Mouse (Mus musculus) ES-E14 (cell line): ENCODE measurements around the gene Cda. TPM values are rescaled to one million over a fixed set of nuclear protein-coding genes. Genes with fewer than 3 reads are reported as not detected.

Experiments used
- DNase-seq: peaks from one replicate; pipeline ENCODE4 v3.0.0-alpha.2; 2013; ENCODE audit warnings: low read depth, low spot score
- H3K27ac ChIP-seq: 2 replicates; pipeline ENCODE4 v1.5.1; 2012; ENCODE audit warnings: low read depth, mild to moderate bottlenecking, low read length, moderate library complexity, mixed read lengths; ENCODE audit not compliant: poor library complexity, insufficient read depth, severe bottlenecking
- H3K36me3 ChIP-seq: 2 replicates; pipeline ENCODE4 v1.6.1; 2012; ENCODE audit warnings: mild to moderate bottlenecking, low read length, moderate library complexity, mixed read lengths; ENCODE audit not compliant: control insufficient read depth, poor library complexity, insufficient read depth, severe bottlenecking
- H3K4me1 ChIP-seq, 2 experiments: fragments of 150-350 bp in 1 of 2; sonication (generic) in 1 of 2; 2 replicates each; pipeline ENCODE4 v1.6.1; 2012; ENCODE audit warnings: low read length in 2 of 2, mild to moderate bottlenecking in 1 of 2, mixed read lengths in 1 of 2; ENCODE audit not compliant: control insufficient read depth in 2 of 2, insufficient read depth in 2 of 2, poor library complexity in 1 of 2
- H3K4me3 ChIP-seq, 2 experiments: fragments of 150-350 bp in 1 of 2; sonication (generic) in 1 of 2; 2 replicates each; pipeline ENCODE4 v1.5.1; 2012; ENCODE audit warnings: low read length in 2 of 2, low read depth in 1 of 2, mild to moderate bottlenecking in 1 of 2, mixed read lengths in 1 of 2; ENCODE audit not compliant: insufficient read depth in 1 of 2, poor library complexity in 1 of 2, severe bottlenecking in 1 of 2
- H3K9ac ChIP-seq: 2 replicates; pipeline ENCODE4 v1.6.1; 2012; ENCODE audit warnings: low read depth, mild to moderate bottlenecking, low read length, mixed read lengths; ENCODE audit not compliant: poor library complexity, insufficient read depth, severe bottlenecking
- H3K9me3 ChIP-seq: fragments of 150-350 bp; sonication (generic); 2 replicates; pipeline ENCODE4 v1.6.1; 2012; ENCODE audit warnings: low read depth, mild to moderate bottlenecking, low read length; ENCODE audit not compliant: control insufficient read depth, insufficient read depth
- CHD2 ChIP-seq: IDR thresholded peaks from 2 replicates; pipeline ENCODE4 v1.6.1; 2014; ENCODE audit warnings: mild to moderate bottlenecking, low read depth, low read length, inconsistent platforms
- HCFC1 ChIP-seq: IDR thresholded peaks from 2 replicates; pipeline ENCODE4 v1.6.1; 2012; ENCODE audit warnings: low read length, inconsistent platforms, borderline replicate concordance; ENCODE audit not compliant: insufficient read depth
- MAFK ChIP-seq: IDR thresholded peaks from 2 replicates; pipeline ENCODE4 v1.6.1; 2014; ENCODE audit warnings: mild to moderate bottlenecking, low read depth, low read length, inconsistent platforms; ENCODE audit not compliant: insufficient read depth
- ZC3H11A ChIP-seq: IDR thresholded peaks from 2 replicates; pipeline ENCODE4 v1.6.1; 2012; ENCODE audit warnings: low read depth, mild to moderate bottlenecking, inconsistent platforms, low read length, borderline replicate concordance
- ZNF384 ChIP-seq: IDR thresholded peaks from 2 replicates; pipeline ENCODE4 v1.6.1; 2012; ENCODE audit warnings: low read depth, low read length, inconsistent platforms
- in situ Hi-C, 2 experiments: fragments of 600-800 bp; cut with MboI; formaldehyde crosslinking; loops; one replicate each; pipeline ENCODE4 v1.15.1; 2025; ENCODE audit warnings: low sequenced_read_pairs in 2 of 2, inconsistent platforms in 1 of 2; ENCODE audit not compliant: unreplicated experiment in 2 of 2
- total RNA-seq: library from RNA; depleted of rRNA; stranded (reverse); fragments of 300-350 nt; gene quantifications from 2 replicates; pipeline ENCODE4 v1.2.3, GENCODE M21; 2012

The Cda gene
- total RNA-seq, 1 experiment, result 3.1 TPM

GRCm38 (mm10) chr4:138395971-138396645, 28.3 kb upstream of the Cda start, which contains the start of gene Fam43b:
Gene Fam43b, minus strand, starts transcription at chr4:138396528.
- Histone ChIP-seq H3K4me1 (no peaks in the 10 kb centered on the region), H3K27ac (no peak within 1 kb of the TSS), H3K36me3 (no peaks in the 10 kb centered on the region), H3K9ac (peak within 1 kb of the TSS; percentile 48), H3K9me3 (no peaks in the 10 kb centered on the region), H3K4me3 (peak within 1 kb of the TSS; percentile 35 to 68)
- in situ Hi-C loops, result no loop called here
- DNase-seq, result no peak
- TF ChIP-seq ZC3H11A (no peak), ZNF384 (no peak), CHD2 (no peak), MAFK (no peak), HCFC1 (no peak)

- no peak for DNase-seq
- H3K9ac ChIP-seq, result peak overlapping the region; percentile 48
- no peaks in the 10 kb centered on the region for H3K9me3 ChIP-seq
- peak overlapping the region; percentile 35 to 68; a peak in 3 of 4 replicates for H3K4me3 ChIP-seq
- in situ Hi-C loops, result no loop called here
- H3K27ac ChIP-seq, result no peak overlapping the region
- TF ChIP-seq MAFK (no peak), ZNF384 (no peak), HCFC1 (no peak)
- no peaks in the 10 kb centered on the region for H3K36me3 ChIP-seq
- no peaks in the 10 kb centered on the region for H3K4me1 ChIP-seq
Observed at GRCm38 (mm10) chr4:138395087-138395970, 27.5 kb upstream of the Cda start.

- Histone ChIP-seq H3K27ac (no peak overlapping the region), H3K36me3 (no peaks in the 10 kb centered on the region), H3K9me3 (no peaks in the 10 kb centered on the region), H3K9ac (no peak overlapping the region), H3K4me3 (no peak overlapping the region), H3K4me1 (no peaks in the 10 kb centered on the region)
- no peak for DNase-seq
- in situ Hi-C loops, result no loop called here
- no peak for TF ChIP-seq ZC3H11A
- no peak for TF ChIP-seq CHD2
Observed at GRCm38 (mm10) chr4:138393703-138394102, 25.9 kb upstream of the Cda start.

- peak; percentile 83 for DNase-seq
- no peak for TF ChIP-seq HCFC1
- TF ChIP-seq ZC3H11A, result no peak
- TF ChIP-seq ZNF384, result no peak
- TF ChIP-seq CHD2, result no peak
- TF ChIP-seq MAFK, result no peak
- peaks cover 0 to 14% of the 10 kb centered on the region in 2 experiments; a peak in 1 of 4 replicates for H3K4me1 ChIP-seq
- H3K9me3 ChIP-seq, result no peaks in the 10 kb centered on the region
- no peaks in the 10 kb centered on the region for H3K36me3 ChIP-seq
- no peak overlapping the region for H3K4me3 ChIP-seq
- no peak overlapping the region for H3K9ac ChIP-seq
- in situ Hi-C loops, result no loop called here
- no peak overlapping the region for H3K27ac ChIP-seq
Observed at GRCm38 (mm10) chr4:138383789-138384188, 16.0 kb upstream of the Cda start.
